Mouse (Mus musculus): ENCODE data around the gene Gnptg.

DNA sequence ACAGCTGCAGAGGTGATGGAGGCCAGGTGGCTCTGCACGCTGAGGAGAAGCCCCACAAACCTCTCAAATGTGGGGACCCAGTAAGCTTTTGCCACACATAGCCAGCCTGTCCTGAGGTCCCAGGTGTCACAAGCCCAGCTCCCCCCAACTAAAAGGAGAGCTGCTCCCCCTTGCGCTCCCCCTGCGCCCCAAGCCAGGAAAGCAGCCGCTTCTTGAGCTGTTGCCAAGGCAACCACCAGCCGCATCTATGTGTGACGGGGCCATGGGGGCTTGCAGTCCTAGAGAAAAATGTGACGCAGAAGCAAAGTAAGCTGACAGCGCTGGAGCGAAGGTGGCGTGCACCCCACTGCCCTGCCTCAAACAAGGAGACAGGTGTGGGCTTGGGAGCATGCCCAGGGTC lies 13.8 kb upstream of the Gnptg start:
- TF ChIP-seq HCFC1 (IDR thresholded peaks at IDR 0.05; ENCODE audit: borderline replicate concordance, insufficient read depth, low read length) (no peak), ZC3H11A (IDR thresholded peaks at IDR 0.05; ENCODE audit: borderline replicate concordance, low read depth, low read length) (no peak), ZNF384 (IDR thresholded peaks at IDR 0.05; ENCODE audit: low read depth, low read length) (no peak), MAFK (IDR thresholded peaks at IDR 0.05; ENCODE audit: insufficient read depth, low read depth, low read length) (no peak)

All from ES-E14 (cell line).